Mouse (Mus musculus): Measurements from ENCODE around the gene Ephb6. TPM values are rescaled to one million over a fixed set of nuclear protein-coding genes. Genes with fewer than 3 reads are reported as not detected.
"Not testable (repeated sequence)": the region's sequence is repeated elsewhere in the genome, so short reads cannot be mapped to it uniquely, and the experiment has no call there.

The Ephb6 gene
- 1 to 10 TPM in 2 of 4 experiments, under 1 TPM in 2; 0.41 to 1.7 (median 1.1) TPM for total RNA-seq (2022)

GRCm38 (mm10) chr6:41605061-41605793 is at the start of gene Ephb6:
Ephb6 (plus strand) TSS chr6:41605482.
- peak; percentile 35 for DNase-seq (ENCODE audit: low spot score)

DNA sequence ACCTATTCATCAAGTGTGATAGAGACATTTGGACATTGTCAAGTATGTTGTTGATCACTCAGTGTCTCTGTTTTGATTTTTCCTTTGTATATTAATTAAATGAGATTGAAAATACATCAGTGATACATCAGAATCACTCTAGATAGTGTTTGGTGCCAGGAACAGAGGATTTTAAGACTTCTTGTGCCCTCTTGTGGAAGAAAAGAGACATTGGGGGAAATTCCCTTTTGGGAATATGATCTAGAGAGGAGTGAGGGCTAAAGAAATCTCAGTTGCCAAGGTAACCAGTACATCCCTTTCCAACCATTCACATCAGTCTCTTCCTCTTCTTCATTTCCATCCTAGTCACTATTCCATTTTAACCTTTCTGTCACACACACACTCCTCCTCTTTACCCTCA is 48.9 kb upstream of the Ephb6 start:
- DNase-seq (ENCODE audit: low spot score), result no peak

- no peak for DNase-seq (ENCODE audit: low spot score)
Measured at GRCm38 (mm10) chr6:41557468-41557867, 47.8 kb upstream of the Ephb6 start.

GRCm38 (mm10) chr6:41558271-41558670 is 47.0 kb upstream of the Ephb6 start:
- DNase-seq (ENCODE audit: low spot score), result no peak

- DNase-seq (ENCODE audit: low spot score), result no peak
Measured at GRCm38 (mm10) chr6:41559331-41559730, 46.0 kb upstream of the Ephb6 start.

DNA sequence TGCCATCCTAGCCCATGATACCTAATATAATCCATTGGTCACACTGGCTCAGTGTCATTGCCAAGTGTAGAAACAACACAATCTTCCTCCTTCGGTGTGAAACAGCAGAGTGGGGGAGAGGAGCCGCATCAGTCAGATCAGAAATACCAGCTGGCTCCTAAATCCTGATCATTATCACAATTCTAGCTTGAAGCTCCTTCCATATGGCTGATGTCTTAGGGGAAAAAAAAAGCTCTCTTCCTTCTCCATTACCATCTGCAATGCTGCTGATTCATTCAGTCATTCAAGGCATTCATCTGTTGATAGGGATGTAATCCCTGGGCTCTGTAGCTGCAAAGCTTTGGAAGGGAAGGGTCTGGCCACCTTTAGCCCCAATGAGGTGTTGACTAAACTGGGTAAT is 45.0 kb upstream of the Ephb6 start:
- DNase-seq (ENCODE audit: low spot score), result no peak

GRCm38 (mm10) chr6:41562598-41562997 is 42.7 kb upstream of the Ephb6 start:
- DNase-seq (ENCODE audit: low spot score), result no peak

DNA sequence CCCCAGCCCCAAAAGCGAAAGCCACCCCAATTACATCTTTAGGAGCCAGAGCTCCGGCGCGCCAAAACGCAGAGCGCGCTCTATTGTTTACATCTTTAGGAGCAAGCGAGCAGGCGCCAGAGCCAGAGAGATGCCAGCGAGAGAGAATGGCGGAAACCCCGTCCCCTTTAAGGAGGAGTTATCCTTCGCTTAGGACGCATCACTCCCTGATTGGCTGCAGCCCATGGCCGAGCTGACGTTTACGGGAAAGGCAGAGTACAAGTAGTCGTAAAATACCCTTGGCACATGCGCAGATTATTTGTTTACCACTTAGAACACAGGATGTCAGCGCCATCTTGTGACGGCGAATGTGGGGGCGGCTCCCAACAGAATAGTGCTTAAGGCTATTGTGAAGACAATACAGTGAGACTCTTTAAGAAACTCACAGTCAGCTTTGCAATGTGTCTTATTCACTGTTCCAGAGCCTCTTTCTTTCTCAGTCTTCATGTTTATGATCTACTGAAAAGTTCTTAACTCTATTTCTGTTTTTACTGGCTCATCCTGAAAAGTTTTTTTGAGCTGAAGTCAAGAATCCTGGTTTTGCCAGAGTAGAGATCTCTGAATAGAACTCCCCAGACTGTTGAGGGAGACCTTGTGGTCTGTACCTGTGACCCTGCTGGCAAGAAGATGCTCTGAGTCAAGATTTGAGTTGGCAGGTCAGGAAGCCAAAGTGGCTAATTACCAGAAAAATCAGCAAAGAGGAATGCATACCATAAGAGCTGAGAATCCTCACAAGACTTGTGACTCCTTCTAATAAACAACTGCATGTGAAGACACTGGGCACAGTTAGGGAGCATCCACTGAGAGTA is 42.0 kb upstream of the Ephb6 start:
- DNase-seq (ENCODE audit: low spot score), result not testable (repeated sequence)

DNA sequence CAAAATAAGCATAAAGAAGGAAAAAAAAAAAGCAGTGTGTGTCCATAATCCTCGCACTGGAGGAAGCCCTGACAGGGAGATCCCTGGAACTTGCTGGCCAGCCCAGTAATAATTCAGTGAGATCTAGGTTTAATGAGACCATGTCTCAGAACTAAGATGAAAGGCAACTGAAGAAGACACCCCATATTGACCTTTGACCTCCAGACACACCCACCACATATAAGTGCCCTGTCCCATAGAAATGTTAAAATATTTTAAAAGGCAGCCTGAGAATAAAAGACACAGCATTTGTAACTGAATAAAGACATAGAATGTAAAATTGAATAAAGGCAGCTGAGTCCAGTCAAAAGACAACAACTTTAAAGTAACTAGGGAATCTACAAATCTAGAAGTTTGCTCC is 40.0 kb upstream of the Ephb6 start:
- DNase-seq (ENCODE audit: low spot score), result no peak

DNA sequence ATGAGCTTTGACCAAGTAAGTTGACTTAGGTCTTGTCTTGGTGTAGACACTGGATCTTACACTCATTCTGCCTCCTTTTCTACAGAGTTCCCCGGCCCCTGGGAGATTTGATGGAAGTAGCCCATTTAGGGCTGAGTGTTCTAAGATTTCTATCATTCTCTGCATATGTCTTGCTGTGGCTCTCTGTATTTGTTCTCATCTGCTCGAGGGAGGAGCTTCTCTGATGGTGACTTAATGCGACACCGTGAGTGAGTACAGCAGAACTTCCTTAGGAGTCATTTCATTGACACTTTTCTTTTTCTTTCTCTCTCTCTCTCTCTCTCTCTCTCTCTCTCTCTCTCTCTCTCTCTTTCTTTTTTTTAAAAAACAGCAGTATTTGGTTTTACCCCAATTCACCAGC is 38.3 kb upstream of the Ephb6 start:
- no peak for DNase-seq (ENCODE audit: low spot score)

GRCm38 (mm10) chr6:41569078-41569477 is 36.2 kb upstream of the Ephb6 start:
- no peak for DNase-seq (ENCODE audit: low spot score)

- no peak for DNase-seq (ENCODE audit: low spot score)
Measured at GRCm38 (mm10) chr6:41576526-41577097, 28.7 kb upstream of the Ephb6 start.

GRCm38 (mm10) chr6:41577297-41577696 is 28.0 kb upstream of the Ephb6 start:
- no peak for DNase-seq (ENCODE audit: low spot score)

DNA sequence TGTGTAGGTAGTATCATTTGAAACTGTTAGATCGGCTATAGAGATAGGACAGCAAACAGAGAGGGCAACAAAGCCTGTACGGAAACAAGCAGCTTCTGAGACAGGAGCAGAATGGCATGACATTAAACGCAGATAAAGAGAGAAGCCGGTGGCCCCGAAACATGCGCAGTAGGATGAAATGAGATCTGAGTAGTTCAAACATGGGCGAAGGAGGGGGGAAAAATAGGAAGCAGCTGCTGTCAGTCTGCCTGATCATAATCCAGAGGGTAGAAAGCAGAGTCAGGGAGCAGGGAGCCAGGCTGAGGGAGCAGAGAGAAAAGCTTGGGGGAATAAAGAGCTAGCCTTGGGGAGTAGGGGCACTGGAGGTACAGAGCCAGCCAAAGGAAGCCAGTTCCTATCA is 24.0 kb upstream of the Ephb6 start:
- DNase-seq (ENCODE audit: low spot score), result no peak

DNA sequence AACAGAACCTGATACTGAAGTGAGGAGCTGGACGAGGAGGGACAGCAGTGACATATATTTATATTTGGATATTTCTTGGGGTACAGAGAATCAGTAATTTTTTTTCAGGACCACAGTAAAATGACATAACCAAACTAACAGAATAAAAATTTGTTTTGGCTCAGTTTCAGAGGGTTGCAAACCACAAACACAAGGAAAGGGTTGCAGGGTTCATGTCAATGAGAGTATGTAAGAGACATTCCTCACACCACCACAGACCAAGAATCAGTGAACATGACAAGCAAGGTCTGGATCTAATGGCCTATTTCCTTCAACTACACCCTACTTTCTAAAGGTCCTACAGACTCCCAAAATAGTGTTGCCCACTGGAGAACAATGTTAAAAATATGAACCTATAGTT is 23.1 kb upstream of the Ephb6 start:
- no peak for DNase-seq (ENCODE audit: low spot score)

GRCm38 (mm10) chr6:41604401-41605050 is 756 bp upstream of the Ephb6 start:
- DNase-seq (ENCODE audit: low spot score), result no peak

- no peak for DNase-seq (ENCODE audit: low spot score)
Measured at GRCm38 (mm10) chr6:41605794-41606104, 467 bp downstream of the Ephb6 start.

GRCm38 (mm10) chr6:41606214-41606613 is 932 bp downstream of the Ephb6 start:
- no peak for DNase-seq (ENCODE audit: low spot score)

GRCm38 (mm10) chr6:41607637-41608036 is 2.4 kb downstream of the Ephb6 start:
- no peak for DNase-seq (ENCODE audit: low spot score)

DNA sequence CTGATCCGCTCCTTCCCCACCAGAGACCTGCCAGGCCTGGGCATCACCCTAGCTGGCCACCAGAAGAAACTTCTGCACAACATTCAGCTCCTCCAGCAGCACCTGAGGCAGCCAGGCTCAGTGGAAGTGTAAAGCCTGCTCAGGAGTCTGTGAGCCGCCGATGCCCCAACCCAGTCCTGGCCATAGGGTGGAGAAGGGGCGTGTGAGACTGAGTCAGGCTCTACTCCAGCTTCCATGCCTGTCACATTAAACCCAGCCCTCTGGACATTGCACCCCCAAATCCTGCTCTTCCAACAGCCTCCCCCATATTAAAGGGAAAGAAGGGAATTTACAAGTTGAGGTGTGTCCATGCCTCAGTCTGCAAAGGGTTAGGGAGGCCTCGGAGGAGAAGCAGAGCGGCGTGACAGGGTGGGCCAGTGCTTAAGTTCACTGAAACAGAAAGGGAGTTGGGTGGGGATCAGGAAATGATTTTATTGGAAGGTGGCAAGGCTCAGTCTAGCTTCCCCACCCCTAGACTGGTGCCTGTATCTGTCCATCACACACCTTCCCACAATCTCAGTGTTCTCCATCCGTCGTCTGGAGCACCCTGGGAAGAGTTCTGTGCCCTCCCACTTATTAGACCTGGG is 15.0 kb downstream of the Ephb6 start:
- DNase-seq (ENCODE audit: low spot score), result no peak

DNA sequence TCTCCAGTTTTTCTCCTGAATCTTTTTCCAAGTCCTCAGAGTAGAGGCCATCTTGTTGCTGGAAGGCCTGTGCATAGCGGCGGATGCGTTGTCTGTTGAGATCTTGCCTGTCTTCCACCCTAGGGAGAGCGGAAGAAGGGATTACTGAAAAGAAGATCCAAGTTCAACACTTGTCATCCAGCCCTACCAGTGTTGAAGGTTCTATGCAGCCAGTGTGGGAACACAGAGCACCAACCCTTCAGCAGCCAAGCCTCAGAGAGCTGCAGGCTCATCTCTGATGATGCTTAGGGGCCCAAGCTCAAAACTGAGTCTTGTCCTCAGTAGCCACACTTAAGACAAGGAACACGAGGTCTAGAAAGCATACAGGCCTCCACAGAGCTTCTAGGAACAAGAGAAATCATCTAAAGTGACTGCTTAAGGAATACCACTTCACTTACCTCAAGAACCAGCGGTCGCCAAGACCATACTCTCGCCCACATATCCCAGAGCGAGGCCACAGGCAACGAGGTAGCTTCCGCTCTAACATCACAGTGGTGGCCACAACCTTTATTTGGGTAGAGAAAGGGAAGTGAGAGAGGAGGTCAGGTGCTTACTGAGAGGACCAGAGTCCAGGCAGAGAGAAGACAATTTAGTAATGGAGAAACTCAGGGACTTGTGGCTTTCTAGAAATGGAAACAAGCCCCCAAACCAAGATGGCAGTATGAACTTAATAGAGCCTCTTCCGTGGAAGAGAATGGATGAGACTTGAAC is 16.1 kb downstream of the Ephb6 start:
- DNase-seq (ENCODE audit: low spot score), result no peak

Measured in heart, adult 8-10 months (tissue).